Mouse (Mus musculus): Measurements from ENCODE around the gene Ucn2. TPM values are rescaled to one million over a fixed set of nuclear protein-coding genes. Genes with fewer than 3 reads are reported as not detected.

Gene Ucn2
- not detected for polyA plus RNA-seq (2017; shearing (Covaris generic))

DNA sequence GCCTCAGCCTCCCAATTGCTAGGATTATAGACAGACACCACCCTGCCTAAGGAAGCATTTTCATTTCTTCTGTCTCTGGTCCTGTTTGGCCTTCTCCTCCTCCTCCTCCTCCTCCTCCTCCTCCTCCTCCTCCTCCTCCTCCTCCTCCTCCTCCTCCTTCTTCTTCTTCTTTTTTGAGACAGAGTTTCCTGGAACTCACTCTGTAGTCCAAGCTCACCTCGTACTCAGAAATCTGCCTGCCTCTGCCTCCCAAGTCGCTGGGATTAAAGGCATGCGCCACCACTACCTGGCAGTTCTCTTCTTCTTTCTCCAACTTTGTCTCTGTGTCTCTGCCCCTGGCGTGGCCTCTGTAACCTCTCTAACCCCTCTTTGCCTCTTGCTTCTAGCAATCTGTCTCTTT is at the start of gene Ucn2:
Ucn2 (plus strand) TSS at position 301 of the 400 bp plus-strand sequence.

DNA sequence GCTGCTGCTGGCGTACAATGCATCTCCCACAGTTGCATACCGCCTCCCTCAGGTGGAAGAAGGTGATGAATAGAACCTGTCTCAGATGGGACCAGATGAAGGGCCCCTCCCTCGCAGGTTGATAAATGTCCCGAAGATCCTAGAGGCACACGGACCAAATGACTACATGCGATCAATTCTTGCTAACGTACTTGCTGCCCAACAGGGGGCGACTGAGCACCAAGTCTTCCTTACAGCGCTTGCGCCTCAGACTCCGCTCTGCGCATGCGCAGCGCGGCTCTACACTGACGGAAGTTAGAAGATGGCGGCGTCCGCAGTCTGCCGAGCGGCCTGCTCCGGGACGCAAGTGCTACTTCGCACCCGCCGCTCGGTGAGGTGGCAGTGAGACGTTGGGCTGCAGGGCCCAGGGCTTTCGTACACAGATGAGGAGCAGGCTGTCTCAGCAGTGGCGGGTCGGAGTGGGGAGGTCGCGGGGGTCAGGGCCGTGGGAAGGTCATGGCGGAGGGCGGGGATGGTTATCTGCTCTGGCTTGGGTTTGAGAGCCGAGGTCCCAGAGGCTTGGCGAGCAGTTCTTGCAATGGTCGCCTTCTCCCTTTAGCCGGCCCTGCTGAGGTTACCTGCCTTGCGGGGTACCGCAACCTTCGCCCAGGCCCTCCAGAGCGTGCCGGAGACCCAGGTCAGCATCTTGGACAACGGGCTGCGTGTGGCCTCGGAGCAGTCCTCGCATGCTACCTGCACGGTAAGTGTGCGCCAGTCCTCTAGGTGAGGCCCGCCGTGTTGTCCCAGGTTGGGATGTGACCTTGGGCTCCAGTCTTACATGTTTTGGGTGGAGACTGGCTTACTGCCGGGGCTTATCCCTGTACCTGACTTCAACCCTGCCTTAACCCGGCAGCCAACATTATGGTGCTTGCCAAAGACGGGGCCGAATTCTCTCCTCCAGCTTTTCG is 49.1 kb upstream of the Ucn2 start, which contains the start of gene Uqcrc1:
Uqcrc1 (plus strand) TSS at position 216 of the 947 bp plus-strand sequence.

DNA sequence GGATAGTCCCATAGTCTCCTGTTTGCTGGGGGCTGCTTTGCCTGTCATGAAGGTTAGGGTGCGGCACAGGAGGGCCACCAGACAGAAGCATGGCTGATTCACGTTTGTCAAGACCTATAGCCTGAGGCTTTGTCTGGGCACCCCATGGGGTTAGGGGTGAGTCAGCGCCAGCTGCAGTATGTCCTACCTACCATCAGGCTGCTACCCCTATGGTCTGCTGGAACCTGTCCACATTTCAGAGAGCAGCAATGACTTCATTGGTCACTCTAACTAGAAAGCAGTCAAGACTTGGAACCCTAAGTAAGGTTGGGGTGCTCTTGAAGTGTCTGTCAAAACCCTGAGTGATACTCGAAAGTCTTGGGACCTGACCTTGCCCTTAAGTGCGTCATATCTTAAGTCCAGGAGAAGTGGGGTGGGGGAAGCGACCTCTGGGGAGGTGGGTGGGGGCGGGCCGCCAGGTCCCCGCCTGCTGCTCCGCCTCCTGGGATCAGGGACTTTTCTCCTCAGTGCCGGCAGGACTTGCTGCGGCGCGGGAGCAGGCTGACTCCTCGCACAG is 32.7 kb upstream of the Ucn2 start, which contains the start of gene Col7a1:
Col7a1 (plus strand) TSS at position 506 of the 556 bp plus-strand sequence.

DNA sequence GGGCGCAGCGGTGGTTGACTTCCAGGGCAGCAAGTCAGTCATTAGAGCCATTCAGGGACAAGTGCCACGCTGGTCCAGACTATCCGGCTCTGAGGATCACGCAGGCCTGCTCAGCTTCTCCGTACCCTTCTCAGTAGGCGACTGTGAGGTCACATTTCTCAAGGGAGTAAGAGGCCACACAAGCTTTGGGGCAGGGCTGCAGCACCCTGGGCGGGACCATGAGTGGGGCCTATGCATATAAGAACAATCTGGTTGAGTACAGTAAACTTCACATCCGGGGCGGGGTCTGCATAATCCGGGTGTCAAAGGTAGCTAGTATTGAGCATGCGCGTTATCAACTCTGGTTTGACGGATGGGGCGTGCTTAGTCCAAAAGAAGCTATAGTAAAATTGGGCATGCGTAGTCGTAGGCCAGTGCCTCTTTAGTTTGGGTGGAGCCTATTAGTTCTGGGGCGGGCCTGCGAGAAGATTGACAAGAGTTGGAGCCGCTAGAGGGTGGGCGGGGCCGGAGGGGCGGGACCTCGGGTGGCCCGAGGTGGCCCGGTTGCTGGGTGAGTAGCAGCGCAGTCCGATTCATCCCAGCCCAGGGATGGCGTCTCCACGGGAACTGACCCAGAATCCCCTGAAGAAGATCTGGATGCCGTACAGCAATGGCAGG is 5.7 kb downstream of the Ucn2 start, which contains the start of gene Pfkfb4:
Pfkfb4 (plus strand) TSS at position 351 of the 657 bp plus-strand sequence.

Other genes with a start within 250 kb of the Ucn2 start
- 29.7 TPM for gene Ip6k2, start 202.2 kb upstream of the Ucn2 start, polyA plus RNA-seq (2017; shearing (Covaris generic))
- 7.1 TPM for gene Nckipsd, start 177.6 kb upstream of the Ucn2 start, polyA plus RNA-seq (2017; shearing (Covaris generic))
- 0.04 TPM for gene Celsr3, start 159.7 kb upstream of the Ucn2 start, polyA plus RNA-seq (2017; shearing (Covaris generic))
- gene Slc26a6, start 132.7 kb upstream of the Ucn2 start, polyA plus RNA-seq (2017; shearing (Covaris generic)) = 6.2 TPM
- not detected for gene Tmem89, start 71.4 kb upstream of the Ucn2 start, polyA plus RNA-seq (2017; shearing (Covaris generic))
- 210 TPM for gene Uqcrc1, start 49.4 kb upstream of the Ucn2 start, polyA plus RNA-seq (2017; shearing (Covaris generic))
- gene Col7a1, start 32.4 kb upstream of the Ucn2 start, polyA plus RNA-seq (2017; shearing (Covaris generic)) = not detected
- 6.3 TPM for gene Pfkfb4, start 5.8 kb downstream of the Ucn2 start, polyA plus RNA-seq (2017; shearing (Covaris generic))
- 2,686 TPM for gene Shisa5, start 52.6 kb downstream of the Ucn2 start, polyA plus RNA-seq (2017; shearing (Covaris generic))
- gene Trex1, start 73.7 kb downstream of the Ucn2 start, polyA plus RNA-seq (2017; shearing (Covaris generic)) = 73.3 TPM
- 16.1 TPM for gene Atrip, start 88.1 kb downstream of the Ucn2 start, polyA plus RNA-seq (2017; shearing (Covaris generic))
- gene Ccdc51, start 96.5 kb downstream of the Ucn2 start, polyA plus RNA-seq (2017; shearing (Covaris generic)) = 6.9 TPM
- 417 TPM for gene Tma7, start 96.6 kb downstream of the Ucn2 start, polyA plus RNA-seq (2017; shearing (Covaris generic))
- 1.7 TPM for gene Plxnb1, start 109.4 kb downstream of the Ucn2 start, polyA plus RNA-seq (2017; shearing (Covaris generic))
- gene Fbxw21, start 176.0 kb downstream of the Ucn2 start, polyA plus RNA-seq (2017; shearing (Covaris generic)) = 0.49 TPM
- gene Fbxw13, start 210.0 kb downstream of the Ucn2 start, polyA plus RNA-seq (2017; shearing (Covaris generic)) = not detected
- gene Fbxw20, start 248.7 kb downstream of the Ucn2 start, polyA plus RNA-seq (2017; shearing (Covaris generic)) = not detected